ENCODE assay signal across 8 mouse cellular contexts in the genomic region with DNA sequence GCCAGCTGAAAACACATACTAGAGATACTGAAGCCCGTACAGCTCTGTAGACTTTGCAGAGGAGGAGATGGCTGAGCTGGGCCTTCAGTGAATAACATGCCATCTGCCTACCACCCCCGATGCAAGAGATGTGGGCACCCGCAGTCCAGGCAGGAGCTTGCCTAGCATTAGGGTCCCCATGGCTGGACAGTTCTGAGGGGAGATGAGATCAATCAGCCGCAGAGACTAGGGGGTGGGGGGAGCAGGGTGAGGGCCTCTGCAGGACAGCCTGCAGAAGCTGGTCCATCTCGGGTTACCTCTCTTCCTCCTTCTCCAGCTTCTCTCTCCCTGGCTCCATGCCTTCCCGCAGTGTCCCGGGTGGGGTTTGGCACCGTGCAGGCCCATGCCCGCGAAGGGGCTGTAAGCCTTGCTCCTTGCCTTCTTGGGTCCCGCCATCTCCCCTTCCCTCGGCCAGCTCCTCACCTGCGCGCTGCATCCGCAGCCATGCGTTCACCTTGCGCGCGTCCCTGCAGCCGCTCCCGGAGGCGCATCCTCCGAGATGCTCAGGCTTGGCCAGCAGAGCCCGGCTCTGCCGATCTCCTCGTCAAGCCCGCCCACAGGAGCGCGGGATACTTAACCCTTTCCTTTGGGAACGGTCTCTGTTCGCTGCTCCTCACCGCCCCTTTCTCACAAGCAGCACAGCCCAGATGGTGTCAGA. TPM values are rescaled to one million over a fixed set of nuclear protein-coding genes. Genes with fewer than 3 reads are reported as not detected.
DNase-seq lines count a peak whose midpoint lies in the region; ATAC-seq and TF ChIP-seq lines count a peak whose summit lies in the region.

A gene (minus strand): TSS at position 544 of the 697 bp plus-strand sequence.

- H3K27ac ChIP-seq in gastrocnemius, adult 2 months = no peak within 1 kb of the TSS
- peak within 1 kb of the TSS; percentile 40; the same call in 1 of the 2 replicates for H3K27ac ChIP-seq in forebrain, postnatal 0 days (ENCODE audit: low read depth, low read length)
- 0 out of 2 replicates have a peak within 1 kb of the TSS, but pooled peaks have one; percentile 12 for H3K27ac ChIP-seq in neural tube, embryonic 14.5 days (ENCODE audit: low read depth, low read length)
- no peak within 1 kb of the TSS for H3K27ac ChIP-seq in thymus, adult 2 months (ENCODE audit: control insufficient read depth, insufficient read depth, low read length)

- peaks cover 12% of the 10 kb centered on the region for H3K36me3 ChIP-seq in forebrain, postnatal 0 days (ENCODE audit: insufficient read depth)
- H3K36me3 ChIP-seq in neural tube, embryonic 14.5 days (ENCODE audit: control insufficient read depth, insufficient read depth, low read length) = no peaks in the 10 kb centered on the region
- no peaks in the 10 kb centered on the region for H3K36me3 ChIP-seq in thymus, adult 2 months (ENCODE audit: control insufficient read depth, insufficient read depth, low read length)

- 2% methylated on average over 32 of the region's 32 CpGs for WGBS in forebrain, postnatal 0 days
- 1% methylated on average over 32 of the region's 32 CpGs for WGBS in neural tube, embryonic 14.5 days
- WGBS in thymus, adult 2 months = 55% methylated on average over 32 of the region's 32 CpGs

- peak within 1 kb of the TSS; percentile 66 for H3K4me2 ChIP-seq in forebrain, postnatal 0 days (ENCODE audit: low read depth)
- H3K4me2 ChIP-seq in neural tube, embryonic 14.5 days (ENCODE audit: low read depth, low read length) = peak within 1 kb of the TSS; percentile 46

- H3K9ac ChIP-seq in forebrain, postnatal 0 days = peak within 1 kb of the TSS; percentile 67
- peak within 1 kb of the TSS; percentile 43 for H3K9ac ChIP-seq in neural tube, embryonic 14.5 days (replicated peaks; ENCODE audit: low read depth, low read length)

- no peak for TF ChIP-seq POLR2A in thymus, adult 2 months (IDR thresholded peaks at IDR 0.05; ENCODE audit: control insufficient read depth, extremely low read depth, insufficient read depth, low read length, poor library complexity)

- peak within 1 kb of the TSS; percentile 32 for H3K4me3 ChIP-seq in gastrocnemius, adult 2 months
- peak within 1 kb of the TSS; percentile 68 for H3K4me3 ChIP-seq in forebrain, postnatal 0 days (ENCODE audit: low read depth, low read length)
- H3K4me3 ChIP-seq in neural tube, embryonic 14.5 days (ENCODE audit: low read depth, low read length) = peak within 1 kb of the TSS; percentile 46
- H3K4me3 ChIP-seq in thymus, adult 2 months (ENCODE audit: control insufficient read depth, insufficient read depth, low read length) = no peak within 1 kb of the TSS

- no peaks in the 10 kb centered on the region; the same call in 1 of the 2 replicates for H3K27me3 ChIP-seq in forebrain, postnatal 0 days (ENCODE audit: insufficient read depth, low read length)
- H3K27me3 ChIP-seq in neural tube, embryonic 14.5 days (ENCODE audit: control insufficient read depth, insufficient read depth, low read length) = no peaks in the 10 kb centered on the region
- H3K27me3 ChIP-seq in thymus, adult 2 months (ENCODE audit: control insufficient read depth, insufficient read depth, low read length) = no peaks in the 10 kb centered on the region

- peak; percentile 95 for ATAC-seq in forebrain, postnatal 0 days
- ATAC-seq in neural tube, embryonic 14.5 days (ENCODE audit: low read depth) = peak; percentile 91

- peaks cover 5% of the 10 kb centered on the region; the same call in 1 of the 2 replicates for H3K4me1 ChIP-seq in forebrain, postnatal 0 days (ENCODE audit: insufficient read depth)
- peaks cover 4% of the 10 kb centered on the region; the same call in 1 of the 2 replicates for H3K4me1 ChIP-seq in neural tube, embryonic 14.5 days (ENCODE audit: control insufficient read depth, insufficient read depth, low read length)
- peaks cover 9% of the 10 kb centered on the region; the same call in 1 of the 2 replicates for H3K4me1 ChIP-seq in thymus, adult 2 months (replicated peaks; ENCODE audit: control insufficient read depth, insufficient read depth, low read length)

- TF ChIP-seq CTCF in gastrocnemius, adult 2 months (IDR thresholded peaks at IDR 0.05) = no peak
- no peak for TF ChIP-seq CTCF in forebrain, postnatal 0 days (IDR thresholded peaks at IDR 0.05; ENCODE audit: low read depth)
- no peak for TF ChIP-seq CTCF in thymus, adult 2 months (IDR thresholded peaks at IDR 0.05; ENCODE audit: borderline replicate concordance, control insufficient read depth, extremely low read depth, insufficient read depth, low read length, poor library complexity)

- intact Hi-C loops in gastrocnemius, adult 2 months (cut with DNase I) = no loop called here

- H3K9me3 ChIP-seq in forebrain, postnatal 0 days (ENCODE audit: low read length) = no peaks in the 10 kb centered on the region
- H3K9me3 ChIP-seq in neural tube, embryonic 14.5 days (ENCODE audit: control insufficient read depth, low read length) = no peaks in the 10 kb centered on the region

- DNase-seq in gastrocnemius, adult 2 months = no peak
- DNase-seq in gastrocnemius, adult 8-10 months (ENCODE audit: low spot score in 2 of 2) = no peak
- peak; percentile 79 for DNase-seq in cerebellum, adult 11 months
- DNase-seq in forebrain, postnatal 0 days = peak; percentile 85
- DNase-seq in left cerebral cortex, adult 11 months (ENCODE audit: low spot score) = peak; percentile 72
- DNase-seq in spleen, postnatal 14 days (ENCODE audit: low spot score in 2 of 2) = no peak
- DNase-seq in thymus, adult 2 months = no peak

RNA-seq across cellular contexts. Expression of the gene that starts here (rescaled TPM):
- under 1 TPM; 0.08 to 0.11 TPM for total RNA-seq in gastrocnemius, adult 2 months (2021)
- total RNA-seq in gastrocnemius, adult 8-10 months (2022) = not detected
- 17.1 and 18.0 TPM in 2 replicates for total RNA-seq in forebrain, postnatal 0 days (2014; rRNA removed)
- 9.6 and 13.5 TPM in 2 replicates for polyA plus RNA-seq in forebrain, postnatal 0 days (2015; fragmentation: Nextera tagmentation; extraction: Ambion mirVana)
- 8.4 and 9.1 TPM in 2 replicates for polyA plus RNA-seq in neural tube, embryonic 14.5 days (2014; fragmentation: Nextera tagmentation; extraction: Ambion mirVana)
- polyA plus RNA-seq in thymus, adult 2 months (2012; rRNA removed) = 0.16 and 0.28 TPM in 2 replicates

Comparison
In these comparisons a context has a peak if more than half of its experiments do, and no peak if none do; other contexts are left out.
1. RNA of the gene that starts here (total RNA-seq): 17.1 to 18.0 TPM in forebrain, postnatal 0 days; 0.08 to 0.11 TPM in gastrocnemius, adult 2 months and not detected in gastrocnemius, adult 8-10 months; every median in the first group is over 10 times any median in the second.
2. DNase-seq: peak in cerebellum, adult 11 months (single experiment), forebrain, postnatal 0 days (single experiment) and left cerebral cortex, adult 11 months (single experiment); none in gastrocnemius, adult 2 months (single experiment), gastrocnemius, adult 8-10 months (0 of 2), spleen, postnatal 14 days (0 of 2) and thymus, adult 2 months (single experiment).
3. H3K27ac ChIP-seq: peak in forebrain, postnatal 0 days (single experiment) and neural tube, embryonic 14.5 days (single experiment); none in gastrocnemius, adult 2 months (single experiment) and thymus, adult 2 months (single experiment).